Mouse (Mus musculus) CH12.LX (cell line): ENCODE measurements around the gene Rbm15. TPM values are rescaled to one million over a fixed set of nuclear protein-coding genes. Genes with fewer than 3 reads are reported as not detected.

ENCODE experiments used
- DNase-seq: peaks from one replicate; pipeline ENCODE4 v3.0.0-alpha.2; 2013; ENCODE audit errors: extremely low read depth
- H3K27ac ChIP-seq: 2 replicates; pipeline ENCODE4 v1.5.1; 2012; ENCODE audit warnings: low read depth, mild to moderate bottlenecking, control low read depth, moderate library complexity; ENCODE audit not compliant: insufficient read depth
- H3K27me3 ChIP-seq: replicated peaks from 2 replicates; pipeline ENCODE3; 2012; ENCODE audit warnings: inconsistent platforms
- H3K36me3 ChIP-seq, 2 experiments: replicated peaks in 1 of 2; 2 replicates each; pipeline versions ENCODE3 to v1.6.1; 2012; ENCODE audit warnings: inconsistent platforms in 1 of 2, low read length in 1 of 2, mild to moderate bottlenecking in 1 of 2, mixed read lengths in 1 of 2, moderate library complexity in 1 of 2; ENCODE audit not compliant: control insufficient read depth in 1 of 2, insufficient read depth in 1 of 2
- H3K4me1 ChIP-seq, 2 experiments: 2 replicates each; pipeline ENCODE4 v1.6.1; 2012; ENCODE audit warnings: inconsistent platforms in 1 of 2, moderate library complexity in 1 of 2; ENCODE audit not compliant: insufficient read depth in 2 of 2, control insufficient read depth in 1 of 2
- H3K4me2 ChIP-seq: 2 replicates; pipeline ENCODE4 v1.6.1; 2012; ENCODE audit warnings: low read depth, mild to moderate bottlenecking, control low read depth; ENCODE audit not compliant: poor library complexity, insufficient read depth, severe bottlenecking
- H3K4me3 ChIP-seq, 3 experiments: fragments of 150-350 bp in 1 of 3; sonication (generic) in 1 of 3; replicated peaks in 1 of 3; 2 replicates each; pipeline versions ENCODE3 to v1.5.1; 2011 to 2012; ENCODE audit warnings: low read depth in 2 of 3, low read length in 2 of 3, mild to moderate bottlenecking in 2 of 3, moderate library complexity in 2 of 3, control low read depth in 1 of 3, improper control_type of control experiment in 1 of 3, inconsistent platforms in 1 of 3, mixed read lengths in 1 of 3; ENCODE audit not compliant: poor library complexity in 1 of 3
- H3K79me2 ChIP-seq: replicated peaks from 2 replicates; pipeline ENCODE4 v1.6.1; 2012; ENCODE audit warnings: mild to moderate bottlenecking, moderate library complexity; ENCODE audit not compliant: control insufficient read depth, poor library complexity, insufficient read depth, severe bottlenecking; ENCODE audit errors: extremely low read depth
- H3K9ac ChIP-seq: 2 replicates; pipeline ENCODE4 v1.6.1; 2012; ENCODE audit warnings: low read depth, mild to moderate bottlenecking, control low read depth, moderate library complexity; ENCODE audit not compliant: insufficient read depth
- H3K9me3 ChIP-seq: replicated peaks from 2 replicates; pipeline ENCODE3; 2012; ENCODE audit warnings: low read length, inconsistent platforms, mixed read lengths
- CHD1 ChIP-seq: IDR thresholded peaks from 2 replicates; pipeline ENCODE4 v1.6.1; 2012; ENCODE audit warnings: low read depth, low read length, improper control_type of control experiment, inconsistent platforms
- CTCF ChIP-seq, 2 experiments: IDR thresholded peaks in 1 of 2; conservative IDR thresholded peaks in 1 of 2; 2 replicates each; pipeline ENCODE4 v1.5.1; 2011 to 2012; ENCODE audit warnings: low read depth in 2 of 2, low read length in 2 of 2, improper control_type of control experiment in 1 of 2, inconsistent platforms in 1 of 2, mild to moderate bottlenecking in 1 of 2, moderate library complexity in 1 of 2
- EP300 ChIP-seq: IDR thresholded peaks from 2 replicates; pipeline ENCODE4 v1.6.1; 2011; ENCODE audit warnings: low read length, improper control_type of control experiment
- ETS1 ChIP-seq: conservative IDR thresholded peaks from 2 replicates; pipeline ENCODE4 v1.6.1; 2012; ENCODE audit warnings: low read depth, mild to moderate bottlenecking, inconsistent platforms, low read length, improper control_type of control experiment, moderate library complexity
- GABPA ChIP-seq: IDR thresholded peaks from 2 replicates; pipeline ENCODE4 v1.6.1; 2012; ENCODE audit warnings: low read depth, low read length, improper control_type of control experiment, inconsistent platforms; ENCODE audit not compliant: insufficient replicate concordance
- IRF4 ChIP-seq: IDR thresholded peaks from 2 replicates; pipeline ENCODE4 v1.6.1; 2014; ENCODE audit warnings: low read depth, mild to moderate bottlenecking, inconsistent platforms, low read length, improper control_type of control experiment
- JUN ChIP-seq: IDR thresholded peaks from 2 replicates; pipeline ENCODE4 v1.6.1; 2011; ENCODE audit warnings: low read depth, mild to moderate bottlenecking, low read length, improper control_type of control experiment, moderate library complexity; ENCODE audit not compliant: insufficient read depth
- JUND ChIP-seq: conservative IDR thresholded peaks from 2 replicates; pipeline ENCODE4 v1.6.1; 2011; ENCODE audit warnings: low read depth, low read length, improper control_type of control experiment
- MAZ ChIP-seq: IDR thresholded peaks from 2 replicates; pipeline ENCODE4 v1.6.1; 2012; ENCODE audit warnings: low read depth, mild to moderate bottlenecking, inconsistent platforms, low read length, improper control_type of control experiment, moderate library complexity
- MEF2A ChIP-seq: IDR thresholded peaks from 2 replicates; pipeline ENCODE4 v1.6.1; 2014; ENCODE audit warnings: low read depth, mild to moderate bottlenecking, inconsistent platforms, low read length, improper control_type of control experiment, borderline replicate concordance
- MXI1 ChIP-seq: IDR thresholded peaks from 2 replicates; pipeline ENCODE4 v1.6.1; 2011; ENCODE audit warnings: mild to moderate bottlenecking, low read depth, low read length, improper control_type of control experiment
- MYC ChIP-seq: IDR thresholded peaks from 2 replicates; pipeline ENCODE4 v1.6.1; 2011; ENCODE audit warnings: low read depth, mild to moderate bottlenecking, improper control_type of control experiment, low read length
- NELFE ChIP-seq: IDR thresholded peaks from 2 replicates; pipeline ENCODE4 v1.6.1; 2011; ENCODE audit warnings: low read depth, low read length, improper control_type of control experiment
- NRF1 ChIP-seq: IDR thresholded peaks from 2 replicates; pipeline ENCODE4 v1.6.1; 2014; ENCODE audit warnings: low read depth, mild to moderate bottlenecking, inconsistent platforms, low read length, improper control_type of control experiment, moderate library complexity
- POLR2AphosphoS2 ChIP-seq: IDR thresholded peaks from 2 replicates; pipeline ENCODE4 v1.6.1; 2011; ENCODE audit warnings: low read depth, low read length, improper control_type of control experiment
- RAD21 ChIP-seq: IDR thresholded peaks from 2 replicates; pipeline ENCODE4 v1.6.1; 2011; ENCODE audit warnings: low read depth, mild to moderate bottlenecking, low read length, improper control_type of control experiment, moderate library complexity
- RCOR1 ChIP-seq: conservative IDR thresholded peaks from 2 replicates; pipeline ENCODE4 v1.6.1; 2012; ENCODE audit warnings: low read depth, mild to moderate bottlenecking, inconsistent platforms, low read length, improper control_type of control experiment
- SIN3A ChIP-seq: IDR thresholded peaks from 2 replicates; pipeline ENCODE4 v1.6.1; 2012; ENCODE audit warnings: low read length, improper control_type of control experiment, inconsistent platforms
- SMC3 ChIP-seq: IDR thresholded peaks from 2 replicates; pipeline ENCODE4 v1.6.1; 2011; ENCODE audit warnings: low read depth, low read length, improper control_type of control experiment
- TBP ChIP-seq: conservative IDR thresholded peaks from 2 replicates; pipeline ENCODE4 v1.6.1; 2011; ENCODE audit warnings: low read depth, low read length, improper control_type of control experiment
- TCF12 ChIP-seq: IDR thresholded peaks from 2 replicates; pipeline ENCODE4 v1.6.1; 2014; ENCODE audit warnings: low read depth, mild to moderate bottlenecking, inconsistent platforms, low read length, improper control_type of control experiment
- USF2 ChIP-seq: conservative IDR thresholded peaks from 2 replicates; pipeline ENCODE4 v1.6.1; 2011; ENCODE audit warnings: low read depth, low read length, improper control_type of control experiment
- ZC3H11A ChIP-seq: IDR thresholded peaks from 2 replicates; pipeline ENCODE4 v1.6.1; 2012; ENCODE audit warnings: low read depth, mild to moderate bottlenecking, inconsistent platforms, low read length, improper control_type of control experiment
- ZKSCAN1 ChIP-seq: IDR thresholded peaks from 2 replicates; pipeline ENCODE4 v1.6.1; 2012; ENCODE audit warnings: low read depth, inconsistent platforms, low read length, improper control_type of control experiment, borderline replicate concordance
- ZMIZ1 ChIP-seq: IDR thresholded peaks from 2 replicates; pipeline ENCODE4 v1.6.1; 2012; ENCODE audit warnings: low read depth, mild to moderate bottlenecking, inconsistent platforms, low read length, improper control_type of control experiment
- dilution Hi-C: fragments of 300-500 bp; cut with MboI; formaldehyde crosslinking; loops from 2 replicates; pipeline ENCODE4 v1.14.3; 2020; ENCODE audit warnings: low sequenced_read_pairs; ENCODE audit not compliant: extremely low pct_unique_long_range_greater_than_20kb, extremely low pct_ligation_motif_present
- in situ Hi-C: fragments of 300-500 bp; cut with MboI; formaldehyde crosslinking; loops from 3 replicates; pipeline ENCODE4 v1.14.3; 2019; ENCODE audit warnings: low sequenced_read_pairs, low pct_ligation_motif_present, low pct_unique_long_range_greater_than_20kb, mixed read lengths
- polyA plus RNA-seq: library from polyadenylated mRNA; unstranded; fragments of >175 nt; gene quantifications from 2 replicates; pipeline ENCODE4 v1.2.1, GENCODE M21; 2012; ENCODE audit warnings: low read depth; ENCODE audit not compliant: insufficient read length
- total RNA-seq, 2 experiments: library from RNA; depleted of rRNA; stranded (reverse); fragments of 300-350 nt in 1 of 2; fragments of >200 nt in 1 of 2; gene quantifications; 2 replicates each; pipeline ENCODE4 v1.2.3; 2012 to 2014

Gene Rbm15
- total and polyA plus RNA-seq, 3 experiments = 15.2 to 26.0 (median 17.2) TPM

DNA sequence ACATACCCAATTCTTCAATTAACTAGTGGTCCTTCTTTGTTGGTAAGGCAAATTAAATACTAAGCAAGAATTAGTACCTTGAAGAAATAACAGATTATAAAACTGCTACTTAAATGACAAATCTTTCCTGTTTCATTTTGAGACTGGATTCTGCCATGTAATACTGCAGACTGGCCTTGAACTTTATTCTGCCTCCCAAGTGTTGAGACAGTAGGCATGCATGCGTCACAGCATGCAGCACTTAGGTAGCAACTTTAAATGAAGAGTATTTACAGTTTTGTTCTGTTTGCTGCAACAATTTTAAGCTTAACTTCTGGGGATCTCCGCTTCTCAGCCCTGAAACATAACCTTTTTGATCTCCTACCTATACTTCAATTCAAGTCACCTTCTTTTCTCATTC, 12.3 kb downstream of the Rbm15 start:
- H3K36me3 ChIP-seq = peaks cover 18 to 43% of the 10 kb centered on the region in 2 experiments
- H3K27me3 ChIP-seq = no peaks in the 10 kb centered on the region
- H3K79me2 ChIP-seq = peaks cover 76% of the 10 kb centered on the region
- TF ChIP-seq ZMIZ1 (no peak), ZC3H11A (no peak), MAZ (no peak), MEF2A (no peak), IRF4 (no peak), NELFE (no peak), MYC (no peak), GABPA (no peak), ETS1 (no peak), JUND (no peak), MXI1 (no peak), USF2 (no peak), NRF1 (no peak), SMC3 (no peak), RAD21 (no peak), TCF12 (no peak)
- no peaks in the 10 kb centered on the region for H3K9me3 ChIP-seq
- peaks cover 10 to 76% of the 10 kb centered on the region in 2 experiments for H3K4me1 ChIP-seq
- H3K4me3 ChIP-seq = no peak overlapping the region
- dilution Hi-C loops = no loop called here
- DNase-seq = no peak
- H3K4me2 ChIP-seq = no peak overlapping the region
- H3K27ac ChIP-seq = no peak overlapping the region
- in situ Hi-C loops = no loop called here
- H3K9ac ChIP-seq = no peak overlapping the region

- in situ Hi-C loops (no loop called here), dilution Hi-C loops (no loop called here)
- peaks cover 4 to 50% of the 10 kb centered on the region in 2 experiments; a peak in 3 of 4 replicates for H3K4me1 ChIP-seq
- no peaks in the 10 kb centered on the region for H3K9me3 ChIP-seq
- peaks cover 15 to 42% of the 10 kb centered on the region in 2 experiments for H3K36me3 ChIP-seq
- TF ChIP-seq TBP (no peak), EP300 (no peak), MAZ (no peak), CTCF (conservative IDR thresholded peaks at IDR 0.05 in 1 of 2, IDR thresholded peaks at IDR 0.05 in 1 of 2; ENCODE audit: low read depth in 2 of 2, low read length in 2 of 2) (no peak), ZMIZ1 (no peak), CHD1 (no peak), JUN (no peak), SIN3A (no peak), MYC (no peak), MEF2A (no peak), RCOR1 (no peak), ZKSCAN1 (no peak), TCF12 (no peak), POLR2AphosphoS2 (no peak), SMC3 (no peak), ZC3H11A (no peak)
- H3K27me3 ChIP-seq = no peaks in the 10 kb centered on the region
- peaks cover 69% of the 10 kb centered on the region for H3K79me2 ChIP-seq
- no peak overlapping the region for H3K27ac ChIP-seq
- H3K4me2 ChIP-seq = peak overlapping the region; percentile 29; the same call in 1 of the 2 replicates
- DNase-seq = no peak
- H3K4me3 ChIP-seq = no peak overlapping the region
- H3K9ac ChIP-seq = peak overlapping the region; percentile 63; the same call in 1 of the 2 replicates
These were observed 16.1 kb downstream of the Rbm15 start for GRCm38 (mm10) chr3:107317338-107317737.
